Comparison of ENCODE assay signal across 8 mouse cellular contexts in genomic region chr5:137631591-137631990, GRCm38 (mm10). TPM values are rescaled to one million over a fixed set of nuclear protein-coding genes. Genes with fewer than 3 reads are reported as not detected.
DNase-seq lines count a peak whose midpoint lies in the region; ATAC-seq lines count a peak whose summit lies in the region.

No protein-coding gene starts in this region.

- H3K27me3 ChIP-seq in kidney, embryonic 16.5 days (ENCODE audit: insufficient read depth, low read length) = no peaks in the 10 kb centered on the region
- no peaks in the 10 kb centered on the region for H3K27me3 ChIP-seq in hindbrain, embryonic 14.5 days (ENCODE audit: control insufficient read depth, insufficient read depth, low read length)
- no peaks in the 10 kb centered on the region for H3K27me3 ChIP-seq in midbrain, embryonic 14.5 days (ENCODE audit: control insufficient read depth, insufficient read depth, low read length)

- peaks cover 23% of the 10 kb centered on the region for H3K36me3 ChIP-seq in kidney, embryonic 16.5 days (ENCODE audit: insufficient read depth, low read length)
- peaks cover 28% of the 10 kb centered on the region for H3K36me3 ChIP-seq in hindbrain, embryonic 14.5 days (replicated peaks; ENCODE audit: control insufficient read depth, insufficient read depth)
- peaks cover 32% of the 10 kb centered on the region for H3K36me3 ChIP-seq in midbrain, embryonic 14.5 days (ENCODE audit: control insufficient read depth, insufficient read depth, low read length)

- H3K9ac ChIP-seq in kidney, embryonic 16.5 days (replicated peaks; ENCODE audit: low read length) = peak overlapping the region; percentile 85
- H3K9ac ChIP-seq in hindbrain, embryonic 14.5 days = peak overlapping the region; percentile 85; the same call in 1 of the 2 replicates
- 0 out of 2 replicates have a peak overlapping the region, but pooled peaks have one; percentile 12 for H3K9ac ChIP-seq in midbrain, embryonic 14.5 days (replicated peaks; ENCODE audit: low read length)

- H3K9me3 ChIP-seq in kidney, embryonic 16.5 days (ENCODE audit: low read length) = no peaks in the 10 kb centered on the region
- H3K9me3 ChIP-seq in hindbrain, embryonic 14.5 days (ENCODE audit: control insufficient read depth, low read length) = no peaks in the 10 kb centered on the region
- H3K9me3 ChIP-seq in midbrain, embryonic 14.5 days (ENCODE audit: control insufficient read depth, low read length) = no peaks in the 10 kb centered on the region

- H3K4me1 ChIP-seq in kidney, embryonic 16.5 days (ENCODE audit: insufficient read depth, low read length) = peaks cover 39% of the 10 kb centered on the region
- peaks cover 37% of the 10 kb centered on the region for H3K4me1 ChIP-seq in hindbrain, embryonic 14.5 days (replicated peaks; ENCODE audit: control insufficient read depth, insufficient read depth, low read length)
- H3K4me1 ChIP-seq in midbrain, embryonic 14.5 days (ENCODE audit: control insufficient read depth, insufficient read depth, low read length) = peaks cover 25% of the 10 kb centered on the region

- 50% methylated on average over 4 of the region's 4 CpGs for WGBS in kidney, embryonic 16.5 days
- 66% methylated on average over 4 of the region's 4 CpGs for WGBS in hindbrain, embryonic 14.5 days
- 73% methylated on average over 4 of the region's 4 CpGs for WGBS in midbrain, embryonic 14.5 days

- peak overlapping the region; percentile 98 for H3K27ac ChIP-seq in kidney, embryonic 16.5 days (ENCODE audit: low read length)
- H3K27ac ChIP-seq in hindbrain, embryonic 14.5 days = peak overlapping the region; percentile 56; the same call in 1 of the 2 replicates
- H3K27ac ChIP-seq in midbrain, embryonic 14.5 days (replicated peaks; ENCODE audit: low read depth, low read length) = no peak overlapping the region; the same call in 1 of the 2 replicates

- H3K4me2 ChIP-seq in kidney, embryonic 16.5 days (replicated peaks; ENCODE audit: low read depth, low read length) = peak overlapping the region; percentile 89
- H3K4me2 ChIP-seq in hindbrain, embryonic 14.5 days (replicated peaks) = peak overlapping the region; percentile 63; the same call in 1 of the 2 replicates
- H3K4me2 ChIP-seq in midbrain, embryonic 14.5 days (ENCODE audit: low read length) = peak overlapping the region; percentile 92

- no peak for ATAC-seq in kidney, embryonic 16.5 days (ENCODE audit: low FRiP score, low TSS enrichment)
- no peak for ATAC-seq in hindbrain, embryonic 14.5 days (ENCODE audit: low FRiP score)
- no peak for ATAC-seq in midbrain, embryonic 14.5 days (ENCODE audit: low FRiP score, low TSS enrichment)

- DNase-seq in kidney, postnatal 14 days = no peak
- peak; percentile 47 for DNase-seq in T-cell, adult 2 months (ENCODE audit: low spot score)
- DNase-seq in hindbrain, embryonic 14.5 days (ENCODE audit: low spot score) = no peak
- no peak for DNase-seq in midbrain, embryonic 14.5 days
- no peak for DNase-seq in right cerebral cortex, postnatal 14 days
- DNase-seq in cerebellum, adult 18-20 months = no peak
- DNase-seq in lung, postnatal 10 days = no peak

- H3K4me3 ChIP-seq in kidney, embryonic 16.5 days (ENCODE audit: low read length) = peak overlapping the region; percentile 83
- H3K4me3 ChIP-seq in hindbrain, embryonic 14.5 days (replicated peaks; ENCODE audit: low read length) = no peak overlapping the region
- H3K4me3 ChIP-seq in midbrain, embryonic 14.5 days (replicated peaks; ENCODE audit: low read depth, low read length) = no peak overlapping the region

RNA-seq across cellular contexts. Expression of gene Gm20605, which starts 2.6 kb away (rescaled TPM):
- polyA plus RNA-seq in kidney, embryonic 16.5 days (2015; fragmentation: Nextera tagmentation; extraction: Ambion mirVana) = 18.4 and 20.9 TPM in 2 replicates
- 5.3 and 6.5 TPM in 2 replicates for polyA plus RNA-seq in hindbrain, embryonic 14.5 days (2014; fragmentation: Nextera tagmentation; extraction: Ambion mirVana)
- polyA plus RNA-seq in midbrain, embryonic 14.5 days (2014; fragmentation: Nextera tagmentation; extraction: Ambion mirVana) = 4.4 and 6.0 TPM in 2 replicates

RNA-seq across cellular contexts. Expression of gene Lrch4, which starts 2.7 kb away (rescaled TPM):
- 39.5 and 51.8 TPM in 2 replicates for polyA plus RNA-seq in kidney, embryonic 16.5 days (2015; fragmentation: Nextera tagmentation; extraction: Ambion mirVana)
- polyA plus RNA-seq in hindbrain, embryonic 14.5 days (2014; fragmentation: Nextera tagmentation; extraction: Ambion mirVana) = 19.0 and 23.4 TPM in 2 replicates
- 18.1 and 21.9 TPM in 2 replicates for polyA plus RNA-seq in midbrain, embryonic 14.5 days (2014; fragmentation: Nextera tagmentation; extraction: Ambion mirVana)

RNA-seq across cellular contexts. Expression of gene Fbxo24, which starts 2.8 kb away (rescaled TPM):
- 0.09 and 0.13 TPM in 2 replicates for polyA plus RNA-seq in kidney, embryonic 16.5 days (2015; fragmentation: Nextera tagmentation; extraction: Ambion mirVana)
- 0.12 TPM in 1 of 2 replicates, not detected in the other for polyA plus RNA-seq in hindbrain, embryonic 14.5 days (2014; fragmentation: Nextera tagmentation; extraction: Ambion mirVana)
- polyA plus RNA-seq in midbrain, embryonic 14.5 days (2014; fragmentation: Nextera tagmentation; extraction: Ambion mirVana) = 0.09 and 0.18 TPM in 2 replicates

RNA-seq across cellular contexts. Expression of gene Sap25, which starts 9.5 kb away (rescaled TPM):
- 11.7 and 13.3 TPM in 2 replicates for polyA plus RNA-seq in kidney, embryonic 16.5 days (2015; fragmentation: Nextera tagmentation; extraction: Ambion mirVana)
- polyA plus RNA-seq in hindbrain, embryonic 14.5 days (2014; fragmentation: Nextera tagmentation; extraction: Ambion mirVana) = 4.9 and 5.8 TPM in 2 replicates
- 4.1 and 5.6 TPM in 2 replicates for polyA plus RNA-seq in midbrain, embryonic 14.5 days (2014; fragmentation: Nextera tagmentation; extraction: Ambion mirVana)

RNA-seq across cellular contexts. Expression of gene Irs3, which starts 13.9 kb away (rescaled TPM):
- polyA plus RNA-seq in kidney, embryonic 16.5 days (2015; fragmentation: Nextera tagmentation; extraction: Ambion mirVana) = 0.94 and 1.4 TPM in 2 replicates
- 0.15 TPM in 1 of 2 replicates, not detected in the other for polyA plus RNA-seq in hindbrain, embryonic 14.5 days (2014; fragmentation: Nextera tagmentation; extraction: Ambion mirVana)
- not detected in 2 replicates for polyA plus RNA-seq in midbrain, embryonic 14.5 days (2014; fragmentation: Nextera tagmentation; extraction: Ambion mirVana)

Comparison
In these comparisons a context has a peak if more than half of its experiments do, and no peak if none do; other contexts are left out.
1. H3K9ac ChIP-seq: peak in every context shown above with its lines; median percentile 85 in kidney, embryonic 16.5 days; 85 in hindbrain, embryonic 14.5 days; 12 in midbrain, embryonic 14.5 days.